Mouse (Mus musculus) hindbrain, embryonic 11.5 days (tissue): ENCODE data around the gene Rce1. TPM values are rescaled to one million over a fixed set of nuclear protein-coding genes. Genes with fewer than 3 reads are reported as not detected.

Source experiments
- ATAC-seq: fragments of 200-750 bp; cut with Nextera tagmentation; 2 replicates; pipeline ENCODE4 v1.8.0; 2017; ENCODE audit warnings: mild to moderate bottlenecking, moderate TSS enrichment, moderate library complexity; ENCODE audit not compliant: low FRiP score
- DNase-seq: peaks from one replicate; pipeline ENCODE4 v3.0.0-alpha.2; 2015; ENCODE audit warnings: low spot score
- H3K27ac ChIP-seq: fragments of 300-500 bp; sonication (generic); 2 replicates; pipeline ENCODE4 v1.5.1; 2014; ENCODE audit warnings: mild to moderate bottlenecking, low read depth, low read length
- H3K27me3 ChIP-seq: fragments of 300-500 bp; sonication (generic); 2 replicates; pipeline ENCODE4 v1.6.1; 2014; ENCODE audit warnings: mild to moderate bottlenecking, low read length, moderate library complexity, mixed read lengths; ENCODE audit not compliant: control insufficient read depth, insufficient read depth
- H3K36me3 ChIP-seq: fragments of 300-500 bp; sonication (generic); 2 replicates; pipeline ENCODE4 v1.6.1; 2014; ENCODE audit warnings: mild to moderate bottlenecking, low read length, moderate library complexity, mixed read lengths; ENCODE audit not compliant: control insufficient read depth, insufficient read depth
- H3K4me1 ChIP-seq: fragments of 300-500 bp; sonication (generic); replicated peaks from 2 replicates; pipeline ENCODE4 v1.6.1; 2014; ENCODE audit warnings: low read length, mixed read lengths; ENCODE audit not compliant: control insufficient read depth, insufficient read depth
- H3K4me2 ChIP-seq: fragments of 300-500 bp; sonication (generic); replicated peaks from 2 replicates; pipeline ENCODE4 v1.6.1; 2014; ENCODE audit warnings: mild to moderate bottlenecking, low read depth, low read length
- H3K4me3 ChIP-seq: fragments of 300-500 bp; sonication (generic); 2 replicates; pipeline ENCODE4 v1.5.1; 2014; ENCODE audit warnings: low read depth, low read length
- H3K9ac ChIP-seq: fragments of 300-500 bp; sonication (generic); 2 replicates; pipeline ENCODE4 v1.6.1; 2014; ENCODE audit warnings: low read depth, low read length
- H3K9me3 ChIP-seq: fragments of 300-500 bp; sonication (generic); 2 replicates; pipeline ENCODE4 v1.6.1; 2016; ENCODE audit warnings: low read length; ENCODE audit not compliant: control insufficient read depth
- WGBS: fragments of 180-500 bp; shearing (Covaris S2); extraction: QIAGEN DNeasy Blood & Tissue Kit; methylation state at CpG from one replicate; pipeline ENCODE4 v1.1.7; 2014; 5-methylcytosine and 5-hydroxymethylcytosine counted together
- polyA plus RNA-seq: library from polyadenylated mRNA; unstranded; fragments of >200 nt; fragmentation: Nextera tagmentation; extraction: Ambion mirVana; gene quantifications from 2 replicates; pipeline ENCODE4 v1.2.1, GENCODE M21; 2014

The Rce1 gene
- polyA plus RNA-seq, 1 experiment from 2014 or later, result 64.4 TPM

GRCm38 (mm10) chr19:4616546-4616945, 8.9 kb downstream of the Rce1 start:
- Histone ChIP-seq H3K9ac (no peak overlapping the region), H3K27ac (no peak overlapping the region), H3K4me3 (peak overlapping the region; percentile 93; the same call in 1 of the 2 replicates), H3K9me3 (no peaks in the 10 kb centered on the region), H3K4me1 (peaks cover 10% of the 10 kb centered on the region; the same call in 1 of the 2 replicates), H3K4me2 (no peak overlapping the region), H3K36me3 (no peaks in the 10 kb centered on the region), H3K27me3 (no peaks in the 10 kb centered on the region)
- no peak for ATAC-seq
- WGBS, result 46% methylated on average over 4 of the region's 4 CpGs
- DNase-seq, result no peak

GRCm38 (mm10) chr19:4615151-4616093, 10.0 kb downstream of the Rce1 start, which contains the start of gene Lrfn4:
TSS of gene Lrfn4 (minus strand) at chr19:4615667.
- ATAC-seq, result peak; percentile 93

GRCm38 (mm10) chr19:4614305-4615150, 10.9 kb downstream of the Rce1 start:
- DNase-seq (peak; percentile 62), ATAC-seq (0 out of 2 replicates have a peak, but pooled peaks have one; percentile 15)
- Histone ChIP-seq H3K9me3 (no peaks in the 10 kb centered on the region), H3K4me2 (peak overlapping the region; percentile 83), H3K27ac (peak overlapping the region; percentile 85), H3K4me1 (peaks cover 10% of the 10 kb centered on the region; the same call in 1 of the 2 replicates), H3K9ac (peak overlapping the region; percentile 97), H3K4me3 (peak overlapping the region; percentile 93), H3K36me3 (no peaks in the 10 kb centered on the region), H3K27me3 (no peaks in the 10 kb centered on the region)
- WGBS, result 19% methylated on average over 41 of the region's 49 CpGs

More at GRCm38 (mm10) chr19:4615151-4616093, 10.0 kb downstream of the Rce1 start, which contains the start of gene Lrfn4:
- no peaks in the 10 kb centered on the region for H3K36me3 ChIP-seq
- H3K9me3 ChIP-seq, result no peaks in the 10 kb centered on the region
- peak within 1 kb of the TSS; percentile 93 for H3K4me3 ChIP-seq
- WGBS, result under 1% methylated on average over 66 of the region's 87 CpGs
- H3K27me3 ChIP-seq, result no peaks in the 10 kb centered on the region
- H3K4me1 ChIP-seq, result peaks cover 10% of the 10 kb centered on the region; the same call in 1 of the 2 replicates
- H3K9ac ChIP-seq, result peak within 1 kb of the TSS; percentile 97
- DNase-seq, result peak; percentile 91
- peak within 1 kb of the TSS; percentile 83 for H3K4me2 ChIP-seq
- H3K27ac ChIP-seq, result peak within 1 kb of the TSS; percentile 85

- DNase-seq (no peak), ATAC-seq (no peak)
- peak overlapping the region; percentile 83 for H3K4me2 ChIP-seq
- H3K9ac ChIP-seq, result no peak overlapping the region
- H3K4me3 ChIP-seq, result no peak overlapping the region; the same call in 1 of the 2 replicates
- H3K27ac ChIP-seq, result no peak overlapping the region
- no peaks in the 10 kb centered on the region for H3K36me3 ChIP-seq
- 89% methylated on average over 33 of the region's 33 CpGs for WGBS
- no peaks in the 10 kb centered on the region for H3K9me3 ChIP-seq
- H3K4me1 ChIP-seq, result peaks cover 10% of the 10 kb centered on the region; the same call in 1 of the 2 replicates
- H3K27me3 ChIP-seq, result no peaks in the 10 kb centered on the region
Observed at GRCm38 (mm10) chr19:4613464-4614304, 11.8 kb downstream of the Rce1 start.

- H3K4me3 ChIP-seq, result no peak overlapping the region
- H3K4me2 ChIP-seq, result no peak overlapping the region
- H3K9ac ChIP-seq, result no peak overlapping the region
- peaks cover 10% of the 10 kb centered on the region; the same call in 1 of the 2 replicates for H3K4me1 ChIP-seq
- H3K27ac ChIP-seq, result no peak overlapping the region
- no peaks in the 10 kb centered on the region for H3K27me3 ChIP-seq
- DNase-seq, result no peak
- H3K36me3 ChIP-seq, result no peaks in the 10 kb centered on the region
- H3K9me3 ChIP-seq, result no peaks in the 10 kb centered on the region
- no peak for ATAC-seq
- 91% methylated on average over 15 of the region's 19 CpGs for WGBS
Observed at GRCm38 (mm10) chr19:4612181-4612961, 13.1 kb downstream of the Rce1 start.

GRCm38 (mm10) chr19:4610109-4610508, 15.3 kb downstream of the Rce1 start:
- Histone ChIP-seq H3K9me3 (no peaks in the 10 kb centered on the region), H3K27ac (no peak overlapping the region), H3K36me3 (no peaks in the 10 kb centered on the region), H3K4me3 (no peak overlapping the region), H3K4me2 (no peak overlapping the region), H3K9ac (no peak overlapping the region), H3K27me3 (no peaks in the 10 kb centered on the region), H3K4me1 (peaks cover 10% of the 10 kb centered on the region; the same call in 1 of the 2 replicates)
- DNase-seq, result no peak
- WGBS, result 67% methylated on average over 4 of the region's 4 CpGs
- no peak for ATAC-seq

GRCm38 (mm10) chr19:4608511-4608910, 16.9 kb downstream of the Rce1 start:
- no peak overlapping the region for H3K9ac ChIP-seq
- no peaks in the 10 kb centered on the region for H3K36me3 ChIP-seq
- no peaks in the 10 kb centered on the region for H3K27me3 ChIP-seq
- no peak overlapping the region for H3K27ac ChIP-seq
- ATAC-seq (no peak), DNase-seq (no peak)
- H3K9me3 ChIP-seq, result no peaks in the 10 kb centered on the region
- H3K4me1 ChIP-seq, result no peaks in the 10 kb centered on the region; the same call in 1 of the 2 replicates
- H3K4me3 ChIP-seq, result no peak overlapping the region
- no peak overlapping the region for H3K4me2 ChIP-seq
- 86% methylated on average over 4 of the region's 4 CpGs for WGBS
